Mouse (Mus musculus) heart, postnatal 36 days (tissue): ENCODE measurements around the gene Ube4b. TPM values are rescaled to one million over a fixed set of nuclear protein-coding genes. Genes with fewer than 3 reads are reported as not detected.

Source experiments
- DNase-seq, 2 experiments: peaks; one replicate each; pipeline ENCODE4 v3.0.0; 2021 to 2022
- intact Hi-C: fragments of 180-260 bp; cut with DNase I; formaldehyde crosslinking; loops from one replicate; pipeline ENCODE4 v1.15.1; 2025
- total RNA-seq, 2 experiments: library from RNA; stranded (reverse); gene quantifications; 2 replicates each; pipeline ENCODE4 v1.2.3; 2021

Ube4b gene
- total RNA-seq, 2 experiments from 2014 or later, result 48.6 to 50.6 TPM

GRCm38 (mm10) chr4:149345873-149346272, 80.7 kb downstream of the Ube4b start:
- no peak for DNase-seq
- intact Hi-C loops, result loop anchor here (2.0 to 5.0 kb wide), 3 partner anchors 19 to 196 kb away; partner anchors contain the start of genes Lzic and Nmnat1

- intact Hi-C loops, result loop anchor here (2.0 kb wide), 1 partner anchor 18 kb away; no protein-coding TSS in a partner anchor
- no peak for DNase-seq
Observed at GRCm38 (mm10) chr4:149344311-149344710, 82.2 kb downstream of the Ube4b start.

GRCm38 (mm10) chr4:149340680-149341079, 85.9 kb downstream of the Ube4b start:
- intact Hi-C loops, result no loop called here
- DNase-seq, result no peak

- DNase-seq, result no peak
- intact Hi-C loops, result no loop called here
Observed at GRCm38 (mm10) chr4:149339426-149340214, 86.9 kb downstream of the Ube4b start.

- intact Hi-C loops, result no loop called here
- DNase-seq, result no peak
Observed at GRCm38 (mm10) chr4:149338137-149338536, 88.4 kb downstream of the Ube4b start.

GRCm38 (mm10) chr4:149337353-149337752, 89.2 kb downstream of the Ube4b start:
- DNase-seq, result peak; percentile 30 to 37
- intact Hi-C loops, result no loop called here

GRCm38 (mm10) chr4:149336302-149336701, 90.2 kb downstream of the Ube4b start:
- no peak for DNase-seq
- intact Hi-C loops, result no loop called here

GRCm38 (mm10) chr4:149334881-149335280, 91.7 kb downstream of the Ube4b start:
- intact Hi-C loops, result no loop called here
- no peak for DNase-seq

GRCm38 (mm10) chr4:149332726-149333125, 93.8 kb downstream of the Ube4b start:
- no peak for DNase-seq

GRCm38 (mm10) chr4:149330495-149330894, 96.1 kb downstream of the Ube4b start:
- DNase-seq, result no peak
- intact Hi-C loops, result no loop called here

More at GRCm38 (mm10) chr4:149332726-149333125, 93.8 kb downstream of the Ube4b start:
- intact Hi-C loops, result no loop called here

GRCm38 (mm10) chr4:149328735-149329134, 97.8 kb downstream of the Ube4b start:
- intact Hi-C loops, result no loop called here

GRCm38 (mm10) chr4:149327281-149327680, 99.3 kb downstream of the Ube4b start:
- no peak for DNase-seq
- intact Hi-C loops, result loop anchor here (2.0 kb wide), 1 partner anchor 18 kb away; no protein-coding TSS in a partner anchor

More at GRCm38 (mm10) chr4:149328735-149329134, 97.8 kb downstream of the Ube4b start:
- no peak for DNase-seq

- DNase-seq, result peak; percentile 33 to 41
- intact Hi-C loops, result loop anchor here (2.0 kb wide), 1 partner anchor 19 kb away; no protein-coding TSS in a partner anchor
Observed at GRCm38 (mm10) chr4:149325411-149326162, 101.0 kb downstream of the Ube4b start.

- peak; percentile 49 to 57 for DNase-seq
- intact Hi-C loops, result no loop called here
Observed at GRCm38 (mm10) chr4:149323730-149324129, 102.8 kb downstream of the Ube4b start.

GRCm38 (mm10) chr4:149322718-149323117, 103.8 kb downstream of the Ube4b start:
- intact Hi-C loops, result no loop called here
- no peak for DNase-seq

GRCm38 (mm10) chr4:149322286-149322685, 104.3 kb downstream of the Ube4b start:
- intact Hi-C loops, result no loop called here

GRCm38 (mm10) chr4:149319088-149319487, 107.5 kb downstream of the Ube4b start:
- DNase-seq, result no peak
- intact Hi-C loops, result no loop called here

More at GRCm38 (mm10) chr4:149322286-149322685, 104.3 kb downstream of the Ube4b start:
- no peak for DNase-seq

GRCm38 (mm10) chr4:149317387-149317786, 109.2 kb downstream of the Ube4b start:
- intact Hi-C loops, result no loop called here

GRCm38 (mm10) chr4:149314275-149314837, 112.2 kb downstream of the Ube4b start:
- intact Hi-C loops, result no loop called here
- DNase-seq, result no peak

More at GRCm38 (mm10) chr4:149317387-149317786, 109.2 kb downstream of the Ube4b start:
- no peak for DNase-seq

GRCm38 (mm10) chr4:149313558-149314253, 112.8 kb downstream of the Ube4b start:
- DNase-seq, result no peak
- intact Hi-C loops, result no loop called here
